Mouse (Mus musculus) ES-E14 (cell line): ENCODE results near the gene Gng3.

Source experiments
- CHD2 ChIP-seq: IDR thresholded peaks from 2 replicates; pipeline ENCODE4 v1.6.1; 2014; ENCODE audit warnings: mild to moderate bottlenecking, low read depth, low read length, inconsistent platforms
- MAFK ChIP-seq: IDR thresholded peaks from 2 replicates; pipeline ENCODE4 v1.6.1; 2014; ENCODE audit warnings: mild to moderate bottlenecking, low read depth, low read length, inconsistent platforms; ENCODE audit not compliant: insufficient read depth
- ZC3H11A ChIP-seq: IDR thresholded peaks from 2 replicates; pipeline ENCODE4 v1.6.1; 2012; ENCODE audit warnings: low read depth, mild to moderate bottlenecking, inconsistent platforms, low read length, borderline replicate concordance
- ZNF384 ChIP-seq: IDR thresholded peaks from 2 replicates; pipeline ENCODE4 v1.6.1; 2012; ENCODE audit warnings: low read depth, low read length, inconsistent platforms

- no peak for TF ChIP-seq MAFK
- TF ChIP-seq CHD2, result no peak
- TF ChIP-seq ZC3H11A, result no peak
- TF ChIP-seq ZNF384, result 0 out of 2 replicates have a peak, but pooled peaks have one; percentile 3
Measured at GRCm38 (mm10) chr19:8887585-8888463, 48.8 kb upstream of the Gng3 start.
